Mouse (Mus musculus) activated CD4-positive, CD25-positive, alpha-beta regulatory T cell, adult 4 months (primary cell): ENCODE results near the gene Purb. TPM values are rescaled to one million over a fixed set of nuclear protein-coding genes. Genes with fewer than 3 reads are reported as not detected.
"Not testable (repeated sequence)": the region's sequence is repeated elsewhere in the genome, so short reads cannot be mapped to it uniquely, and the experiment has no call there.

ENCODE experiments used
- ATAC-seq: one replicate; pipeline ENCODE4 v1.8.0; 2017
- polyA plus RNA-seq, 2 experiments: library from polyadenylated mRNA; unstranded; fragments of 100-300 nt; shearing (Covaris generic); gene quantifications; one replicate each; pipeline ENCODE4 v1.2.1; 2017

Gene Purb
- polyA plus RNA-seq, 2 experiments from 2014 or later: 20.4 to 21.9 TPM

DNA sequence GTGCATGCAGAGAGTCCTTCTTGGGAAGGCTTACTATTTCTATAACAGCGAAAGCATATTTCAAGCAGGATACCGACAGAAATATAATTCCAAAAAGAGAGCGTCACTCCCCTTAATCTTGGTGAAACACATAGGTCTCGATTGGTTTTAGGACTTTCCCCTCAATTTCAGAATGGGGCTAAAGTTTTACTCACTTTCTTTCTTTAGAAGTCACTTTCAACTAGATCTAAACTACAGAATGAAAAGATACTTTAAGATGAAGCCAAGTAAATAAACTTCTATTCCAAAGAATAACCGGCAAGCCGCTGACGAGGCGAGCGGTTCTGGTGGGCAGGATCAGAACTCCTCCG is 32.0 kb downstream of the Purb start:
- no peak for ATAC-seq

DNA sequence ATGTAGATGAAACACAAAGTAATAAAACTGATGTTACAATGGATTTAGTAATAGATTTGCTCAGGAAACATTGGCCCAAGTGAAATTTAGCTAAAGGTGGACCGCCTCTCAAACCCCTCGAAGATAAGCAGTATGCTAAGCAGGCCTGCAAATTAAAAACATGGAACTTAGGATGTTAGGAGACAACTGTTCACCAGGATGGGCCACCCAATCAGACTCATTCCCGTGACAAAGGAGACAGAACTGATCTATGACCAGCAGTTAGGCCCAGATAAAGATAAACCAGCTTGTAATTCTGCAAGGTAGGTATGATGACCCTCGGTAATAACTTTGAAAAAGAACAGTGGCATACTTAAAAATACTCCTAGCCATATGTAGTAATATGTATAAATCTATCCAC is 32.6 kb downstream of the Purb start:
- ATAC-seq: no peak

DNA sequence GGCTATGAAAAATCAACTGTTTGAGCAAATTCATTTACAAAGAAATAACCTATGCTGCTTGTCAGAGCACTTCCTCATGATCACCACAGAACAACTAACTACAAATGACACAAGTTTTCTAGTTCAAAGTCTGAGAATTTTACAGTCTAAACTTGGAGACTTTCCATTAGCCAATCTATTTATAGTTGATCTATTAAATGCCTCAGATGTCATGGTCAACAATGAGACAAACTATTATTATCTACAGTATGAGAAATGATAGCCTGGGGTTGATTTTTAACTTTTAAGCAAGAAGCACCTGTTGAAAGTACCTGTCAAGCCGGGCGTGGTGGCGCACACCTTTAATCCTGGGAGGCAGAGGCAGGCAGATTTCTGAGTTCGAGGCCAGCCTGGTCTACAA is 33.2 kb downstream of the Purb start:
- ATAC-seq: no peak

DNA sequence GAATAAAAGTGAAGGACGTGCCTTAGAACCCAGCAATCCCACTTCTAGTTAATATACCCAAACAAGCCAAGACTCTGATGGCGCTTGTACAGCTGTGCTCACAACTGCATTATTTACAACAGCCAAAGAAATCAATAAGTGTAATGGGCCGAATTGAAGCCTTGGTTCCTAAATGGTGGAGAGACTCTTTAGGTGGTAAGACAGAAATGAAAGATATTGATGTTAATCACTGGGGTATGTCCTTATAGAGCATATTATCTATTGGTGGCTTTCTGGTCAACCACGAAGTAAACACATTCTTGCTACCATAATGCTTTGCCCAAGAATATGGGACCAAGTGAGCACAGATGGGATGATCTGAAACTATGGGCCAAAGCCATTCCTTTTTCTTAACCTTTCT is 35.5 kb downstream of the Purb start:
- no peak for ATAC-seq

DNA sequence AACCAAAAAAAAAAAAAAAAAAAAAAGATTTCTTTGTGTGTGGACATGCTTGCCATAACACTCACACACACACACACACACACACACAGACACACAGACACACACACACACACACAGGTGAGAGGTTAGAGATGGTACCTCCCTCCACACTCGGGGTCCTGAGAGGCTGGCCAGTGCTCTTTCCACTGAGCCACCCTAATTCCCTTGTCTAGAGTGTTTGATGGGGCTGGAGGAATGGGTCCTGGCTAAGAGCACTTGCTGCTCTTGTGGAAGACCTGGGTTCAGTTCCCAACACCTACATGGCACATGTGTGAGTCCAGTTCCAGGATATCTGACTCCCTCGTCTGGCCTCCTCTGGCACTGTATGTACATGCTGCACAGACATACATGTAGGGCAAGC is 38.0 kb downstream of the Purb start:
- ATAC-seq: no peak

DNA sequence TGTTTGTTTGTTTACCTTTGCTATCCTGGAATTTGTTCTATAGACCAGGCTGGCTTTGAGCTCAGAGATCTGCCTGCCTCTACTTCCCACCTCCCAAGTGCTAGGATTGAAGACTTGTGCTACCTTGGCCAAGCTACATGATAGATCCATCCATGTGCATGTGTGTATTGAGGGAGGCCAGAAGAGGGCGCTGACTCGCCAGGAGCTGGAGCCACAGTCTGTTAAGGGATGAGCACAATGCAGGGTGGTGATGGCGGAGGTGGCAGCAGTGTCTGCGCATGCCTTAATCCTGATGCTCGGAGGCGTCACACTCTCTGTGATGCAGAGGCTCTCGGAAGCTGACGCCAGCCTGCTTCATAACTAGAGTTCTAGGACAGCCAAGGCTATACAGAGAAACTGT is 39.3 kb downstream of the Purb start:
- no peak for ATAC-seq

DNA sequence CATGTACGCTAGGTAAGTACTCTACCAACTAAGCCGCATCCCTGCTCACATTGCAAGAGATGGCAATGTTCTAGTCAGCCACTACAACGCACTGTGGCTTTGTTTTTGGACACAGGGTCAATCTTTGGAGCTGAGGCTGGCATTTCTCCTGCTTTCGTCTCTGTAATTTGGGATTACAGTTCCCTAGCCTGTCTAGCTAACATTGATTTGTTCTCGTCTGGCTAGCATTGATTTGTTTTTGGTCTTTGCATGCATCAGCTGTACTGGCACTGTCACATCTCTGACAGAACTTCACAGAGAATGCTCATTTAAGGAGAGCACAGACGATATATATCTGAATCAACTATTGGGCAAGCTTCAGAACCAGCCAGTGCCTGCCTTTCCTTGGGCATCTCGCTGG is 45.5 kb downstream of the Purb start:
- ATAC-seq: no peak

DNA sequence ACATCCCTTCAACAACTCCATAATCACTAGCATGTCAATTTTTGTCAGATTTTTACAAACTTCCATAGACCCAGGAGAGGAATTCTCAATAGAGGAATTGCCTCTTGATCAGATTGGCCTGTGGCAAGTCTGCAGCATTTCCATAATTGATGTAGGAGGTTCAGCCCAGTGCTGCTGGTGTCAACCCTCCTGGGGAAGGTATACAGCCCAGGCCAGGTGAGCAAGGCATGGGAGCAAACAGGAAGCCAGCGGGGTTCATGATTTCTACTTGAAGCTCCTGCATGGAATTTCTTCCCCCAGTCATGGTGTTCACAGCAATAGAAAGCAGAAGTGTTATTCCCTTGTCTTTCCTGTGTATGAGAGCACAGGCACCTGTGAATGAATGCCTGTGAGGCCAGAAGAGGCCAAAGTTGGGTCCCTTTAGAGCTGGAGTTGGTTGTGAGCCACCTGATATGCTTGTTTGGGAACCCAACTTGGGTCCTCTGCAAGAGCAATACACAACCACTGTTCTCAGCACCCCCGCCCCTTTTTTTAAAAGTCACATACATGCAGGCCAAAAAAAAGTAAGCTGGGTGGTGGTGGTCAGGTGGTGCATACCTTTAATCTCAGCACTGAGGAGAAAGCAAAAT is 54.9 kb downstream of the Purb start:
- ATAC-seq: no peak

DNA sequence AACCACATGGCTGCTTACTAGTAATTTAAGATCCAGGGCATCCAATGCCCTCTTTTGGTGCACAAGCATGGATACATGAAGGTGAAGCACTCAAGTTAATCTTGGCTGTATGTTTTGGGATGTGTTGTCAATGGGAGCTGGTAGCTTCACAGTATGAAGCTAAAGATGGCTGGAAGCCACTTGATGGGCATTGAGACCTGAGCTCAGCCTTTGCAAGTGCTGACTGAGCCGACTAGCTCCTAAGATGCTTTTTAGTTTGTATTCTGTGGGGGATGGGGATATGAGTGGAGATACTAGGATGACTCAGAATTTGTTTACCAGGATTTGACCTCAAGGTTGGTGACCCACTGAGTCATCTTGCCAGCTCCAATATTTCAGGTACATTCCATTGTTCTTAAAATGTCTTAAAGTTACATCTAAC is 55.4 kb downstream of the Purb start:
- ATAC-seq: no peak

DNA sequence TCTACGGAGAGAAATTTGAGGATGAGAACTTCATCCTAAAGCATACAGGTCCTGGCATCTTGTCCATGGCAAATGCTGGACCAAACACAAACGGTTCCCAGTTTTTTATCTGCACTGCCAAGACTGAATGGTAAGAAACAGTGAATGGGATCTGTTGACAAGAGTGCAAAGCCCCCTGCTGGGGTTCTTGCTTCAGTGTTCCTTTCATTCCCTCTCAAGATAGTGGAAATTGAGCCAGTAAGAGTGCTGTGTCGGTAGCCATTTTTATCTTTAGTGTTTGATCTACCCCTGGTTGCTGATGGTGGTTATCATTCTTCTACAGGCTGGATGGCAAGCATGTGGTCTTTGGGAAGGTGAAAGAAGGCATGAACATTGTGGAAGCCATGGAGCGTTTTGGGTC is 56.6 kb downstream of the Purb start:
- ATAC-seq: not testable (repeated sequence)

DNA sequence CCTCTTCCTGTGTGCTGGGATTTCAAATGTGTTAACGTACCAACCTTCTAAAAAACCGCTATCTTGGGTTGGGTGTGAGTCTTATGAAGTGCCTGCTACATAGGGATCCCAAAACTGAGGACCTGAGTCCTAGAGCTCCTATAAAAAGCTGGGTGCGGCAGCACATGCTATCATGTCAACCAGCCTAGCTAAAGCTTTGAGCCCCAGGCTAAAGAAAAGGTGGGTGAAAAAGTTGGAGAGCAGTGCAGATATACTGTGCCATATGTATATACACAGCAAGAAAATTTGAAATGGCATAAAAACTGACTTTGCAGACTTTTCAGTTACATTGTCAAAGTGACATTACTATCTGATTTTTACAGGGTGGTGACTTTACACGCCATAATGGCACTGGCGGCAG is 57.0 kb downstream of the Purb start:
- ATAC-seq: no peak

Other genes with a start within 250 kb of the Purb start
- not detected for gene Npc1l1, start 245.8 kb downstream of the Purb start, polyA plus RNA-seq
- gene Ddx56, start 208.1 kb downstream of the Purb start, polyA plus RNA-seq: 10 to 100 TPM; 81.0 to 91.5 TPM
- 10 to 100 TPM; 67.7 to 68.5 TPM for gene Tmed4, start 201.0 kb downstream of the Purb start, polyA plus RNA-seq
- 100 to 1,000 TPM; 121 to 141 TPM for gene Ogdh, start 184.3 kb downstream of the Purb start, polyA plus RNA-seq
- gene Zmiz2, start 86.8 kb downstream of the Purb start, polyA plus RNA-seq: 10 to 100 TPM; 42.3 to 51.7 TPM
- gene Ppia, start 60.5 kb downstream of the Purb start, polyA plus RNA-seq: 1,000 to 10,000 TPM; 2,979 to 3,385 TPM
- gene H2afv, start 31.5 kb downstream of the Purb start, polyA plus RNA-seq: 100 to 1,000 TPM; 207 to 221 TPM
- 100 to 1,000 TPM; 138 to 145 TPM for gene Myo1g, start 45.0 kb upstream of the Purb start, polyA plus RNA-seq
- 100 to 1,000 TPM; 136 TPM for gene Ccm2, start 71.0 kb upstream of the Purb start, polyA plus RNA-seq
- gene Nacad, start 130.1 kb upstream of the Purb start, polyA plus RNA-seq: not detected
- gene Tbrg4, start 150.2 kb upstream of the Purb start, polyA plus RNA-seq: 10 to 100 TPM; 21.6 to 33.6 TPM
- gene Wap, start 162.7 kb upstream of the Purb start, polyA plus RNA-seq: not detected
- 1 to 10 TPM; 8.0 to 8.6 TPM for gene Ramp3, start 182.6 kb upstream of the Purb start, polyA plus RNA-seq